Mouse (Mus musculus): ENCODE results near the gene Rnf144a.

GRCm38 (mm10) chr12:26299515-26300090 is 115.5 kb downstream of the Rnf144a start:
- TF ChIP-seq CTCF (IDR thresholded peaks at IDR 0.05; ENCODE audit: borderline replicate concordance, extremely low read depth, insufficient read depth, insufficient read length) (no peak), POLR2A (IDR thresholded peaks at IDR 0.05; ENCODE audit: borderline replicate concordance, extremely low read depth, insufficient read depth, insufficient read length, poor library complexity, severe bottlenecking) (no peak)

Data from brain, embryonic 14.5 days (tissue).